Mouse (Mus musculus) limb, embryonic 10.5 days (tissue): ENCODE results near the gene Cercam. TPM values are rescaled to one million over a fixed set of nuclear protein-coding genes. Genes with fewer than 3 reads are reported as not detected.
"Not testable (repeated sequence)": the region's sequence is repeated elsewhere in the genome, so short reads cannot be mapped to it uniquely, and the experiment has no call there.

Experiments
- DNase-seq: peaks from one replicate; pipeline ENCODE4 v3.0.0-alpha.2; 2017; ENCODE audit warnings: low spot score
- H3K27ac ChIP-seq: fragments of 300-500 bp; sonication (generic); 2 replicates; pipeline ENCODE4 v1.5.1; 2016; ENCODE audit warnings: mild to moderate bottlenecking
- H3K27me3 ChIP-seq: fragments of 300-500 bp; sonication (generic); 2 replicates; pipeline ENCODE4 v1.6.1; 2016; ENCODE audit warnings: low read depth, mild to moderate bottlenecking; ENCODE audit not compliant: poor library complexity, severe bottlenecking
- H3K36me3 ChIP-seq: fragments of 300-500 bp; sonication (generic); 2 replicates; pipeline ENCODE4 v1.6.1; 2016; ENCODE audit warnings: mild to moderate bottlenecking, moderate library complexity
- H3K4me1 ChIP-seq: fragments of 300-500 bp; sonication (generic); 2 replicates; pipeline ENCODE4 v1.6.1; 2016
- H3K4me3 ChIP-seq: fragments of 300-500 bp; sonication (generic); 2 replicates; pipeline ENCODE4 v1.5.1; 2016; ENCODE audit warnings: mild to moderate bottlenecking, moderate library complexity
- H3K9me3 ChIP-seq: fragments of 300-500 bp; sonication (generic); replicated peaks from 2 replicates; pipeline ENCODE4 v1.6.1; 2016; ENCODE audit warnings: mild to moderate bottlenecking
- WGBS: fragments of 180-500 bp; shearing (Covaris S2); methylation state at CpG from one replicate; pipeline ENCODE4 v1.1.7; 2016; 5-methylcytosine and 5-hydroxymethylcytosine counted together
- polyA plus RNA-seq: library from polyadenylated mRNA; unstranded; fragments of >200 nt; fragmentation: Nextera tagmentation; extraction: Ambion mirVana; gene quantifications from 2 replicates; pipeline ENCODE4 v1.2.1, GENCODE M21; 2016

The Cercam gene
- polyA plus RNA-seq, 1 experiment from 2014 or later = 11.4 TPM

DNA sequence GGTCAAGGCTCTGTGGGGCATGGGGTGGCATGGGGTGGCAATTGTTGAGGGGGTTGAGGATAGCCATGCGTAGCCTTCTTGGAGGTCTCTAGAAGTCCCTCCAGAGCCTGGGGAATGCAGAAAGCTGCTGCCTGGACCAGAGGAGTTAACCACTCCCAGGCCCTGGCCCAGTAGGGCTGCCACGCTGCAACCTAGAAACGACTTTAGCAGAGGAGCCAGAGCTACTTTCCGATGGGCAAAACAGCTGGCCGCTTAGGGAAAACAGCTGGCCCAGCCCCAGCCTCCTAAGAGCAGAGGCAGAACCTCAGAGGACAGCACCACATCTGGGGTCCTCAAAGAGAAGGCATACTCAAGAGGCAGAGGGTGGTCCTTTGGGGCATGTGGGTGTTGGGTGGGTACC, 11.0 kb upstream of the Cercam start:
- Histone ChIP-seq H3K4me1 (peaks cover 9% of the 10 kb centered on the region), H3K9me3 (no peaks in the 10 kb centered on the region), H3K27me3 (peaks cover 34% of the 10 kb centered on the region), H3K27ac (no peak overlapping the region), H3K36me3 (no peaks in the 10 kb centered on the region), H3K4me3 (no peak overlapping the region)
- DNase-seq = no peak
- whole genome bisulfite sequencing = 74% methylated on average over 5 of the region's 5 CpGs

DNA sequence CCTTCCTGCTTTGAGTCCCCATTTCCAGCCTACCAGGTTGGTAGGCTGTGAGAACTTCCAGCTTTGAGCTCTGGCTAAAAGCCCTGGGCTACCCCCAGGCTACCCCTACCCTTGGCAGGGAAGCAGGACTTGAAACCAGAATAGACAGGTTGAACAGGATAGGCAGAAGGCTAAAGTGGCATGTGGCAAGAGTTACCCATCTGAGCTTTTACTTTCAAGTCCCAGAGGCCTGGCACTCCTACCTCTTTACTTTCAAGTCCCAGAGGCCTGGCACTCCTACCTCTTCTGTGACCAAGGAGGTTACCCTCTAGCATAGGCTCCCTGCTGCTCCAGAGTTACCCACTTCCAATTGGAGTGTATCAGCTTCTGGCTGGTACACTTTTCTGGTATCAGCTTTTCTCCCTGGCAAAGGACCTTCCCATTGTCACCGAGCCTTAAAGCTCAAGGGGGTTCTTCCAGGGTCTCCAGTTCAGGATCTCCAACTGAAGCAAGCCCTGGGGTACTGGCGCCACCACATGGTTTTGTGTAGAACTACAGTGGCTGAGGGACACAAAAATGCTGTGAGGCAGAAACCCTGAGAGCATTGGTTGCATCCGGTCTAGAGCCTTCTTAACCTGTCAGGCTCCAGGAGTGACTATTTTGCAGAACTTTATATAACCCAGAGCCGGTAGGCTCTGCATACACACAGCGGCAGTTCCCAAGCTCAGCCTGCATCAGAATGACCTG, 10.1 kb upstream of the Cercam start:
- no peaks in the 10 kb centered on the region for H3K36me3 ChIP-seq
- 13% methylated on average over 5 of the region's 5 CpGs for WGBS
- peaks cover 34% of the 10 kb centered on the region for H3K27me3 ChIP-seq
- no peak overlapping the region for H3K27ac ChIP-seq
- peak; percentile 62 for DNase-seq
- peaks cover 9% of the 10 kb centered on the region for H3K4me1 ChIP-seq
- no peak overlapping the region for H3K4me3 ChIP-seq
- H3K9me3 ChIP-seq = no peaks in the 10 kb centered on the region

DNA sequence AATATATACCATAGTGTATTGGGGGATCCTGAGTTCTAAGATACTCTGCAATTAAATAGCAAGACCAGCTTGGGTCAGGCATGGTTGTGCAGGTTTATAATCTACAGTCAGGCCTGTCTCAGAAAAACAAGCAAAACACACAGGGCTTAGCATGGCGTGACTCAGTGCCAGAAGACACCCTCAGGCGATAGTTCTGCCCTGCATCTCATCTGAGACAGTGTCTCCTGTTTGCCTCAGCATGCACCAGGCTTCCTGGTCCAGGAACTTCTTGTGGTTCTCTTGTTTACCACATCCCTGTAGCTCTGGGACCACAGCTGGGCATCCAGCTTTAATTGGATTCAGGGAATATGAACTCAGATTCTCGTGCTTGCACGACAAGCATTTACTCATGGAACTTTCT, 3.8 kb upstream of the Cercam start:
- Histone ChIP-seq H3K27me3 (peaks cover 11% of the 10 kb centered on the region), H3K27ac (no peak overlapping the region), H3K36me3 (no peaks in the 10 kb centered on the region), H3K9me3 (no peaks in the 10 kb centered on the region), H3K4me3 (no peak overlapping the region), H3K4me1 (peaks cover 14% of the 10 kb centered on the region)
- 80% methylated on average over 4 of the region's 4 CpGs for WGBS
- no peak for DNase-seq

DNA sequence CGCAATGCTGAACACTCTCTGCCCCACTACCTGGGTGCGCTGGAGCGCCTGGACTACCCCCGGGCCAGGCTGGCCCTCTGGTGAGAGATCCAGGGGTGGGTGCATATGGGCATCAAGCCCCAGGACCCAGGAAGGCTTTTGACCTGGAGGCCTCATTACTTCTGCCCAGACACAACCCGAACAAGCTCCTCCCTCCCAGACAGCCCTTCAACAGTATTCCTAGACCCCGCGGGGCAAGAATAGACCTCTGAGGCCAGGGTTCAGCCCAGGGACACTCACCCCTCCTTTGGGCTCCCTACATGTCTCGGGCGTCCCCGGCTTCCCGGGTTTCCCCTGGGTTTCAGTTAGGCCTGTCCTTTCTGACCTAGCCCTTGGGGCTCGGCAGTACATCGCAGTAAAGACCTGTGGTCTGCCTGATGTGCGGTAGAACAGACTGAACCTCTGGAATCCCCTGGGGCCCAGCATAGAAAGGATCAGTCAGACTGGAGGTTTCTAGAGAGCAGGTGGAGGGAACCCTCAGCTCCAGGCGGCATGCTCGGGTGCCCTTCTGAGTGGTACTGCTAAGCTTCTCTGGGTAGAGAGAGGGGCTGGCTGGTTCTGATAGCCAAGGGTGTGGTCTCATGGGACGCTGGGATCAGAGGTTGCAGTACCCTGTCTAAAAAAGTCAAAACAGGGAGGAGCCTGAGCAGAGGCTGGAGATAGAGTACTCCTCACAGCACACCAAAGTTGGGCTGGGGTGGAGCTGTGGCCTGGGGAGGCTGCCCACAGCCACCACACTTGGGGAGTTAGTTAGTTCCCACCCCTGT, 885 bp downstream of the Cercam start:
- Histone ChIP-seq H3K4me1 (peaks cover 22% of the 10 kb centered on the region), H3K9me3 (no peaks in the 10 kb centered on the region), H3K27ac (peak overlapping the region; percentile 83), H3K36me3 (no peaks in the 10 kb centered on the region), H3K27me3 (peaks cover 21% of the 10 kb centered on the region), H3K4me3 (peak overlapping the region; percentile 64)
- peak; percentile 59 for DNase-seq
- 2% methylated on average over 17 of the region's 17 CpGs for WGBS

DNA sequence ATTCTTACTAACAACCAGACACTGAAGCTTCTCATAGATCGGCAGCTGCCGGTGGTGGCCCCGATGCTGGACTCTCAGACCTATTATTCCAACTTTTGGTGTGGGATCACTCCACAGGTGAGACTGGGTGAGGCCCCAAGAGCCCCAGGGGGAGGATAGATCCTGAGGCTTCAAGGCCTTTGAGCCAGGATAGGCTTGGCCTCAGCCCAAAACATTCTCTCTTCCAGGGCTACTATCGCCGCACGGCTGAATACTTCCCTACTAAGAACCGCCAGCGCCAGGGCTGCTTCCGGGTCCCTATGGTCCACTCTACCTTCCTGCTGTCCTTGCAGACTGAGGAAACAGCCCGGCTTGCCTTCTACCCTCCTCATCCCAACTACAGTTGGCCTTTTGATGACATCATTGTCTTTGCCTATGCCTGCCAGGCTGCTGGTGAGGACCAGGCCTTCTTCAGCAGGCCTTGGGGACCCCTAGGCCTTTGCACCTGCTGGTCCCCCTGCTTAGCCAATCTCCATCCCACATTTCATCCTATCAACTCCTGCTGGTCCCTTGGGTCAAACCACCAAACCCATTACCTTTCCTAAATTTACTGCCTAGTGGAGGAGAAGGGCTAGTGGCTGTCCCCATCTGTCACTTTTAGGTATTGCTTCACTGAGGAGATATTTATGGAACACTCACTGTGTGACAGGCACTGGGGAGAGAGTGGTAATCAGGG, 3.8 kb downstream of the Cercam start:
- no peaks in the 10 kb centered on the region for H3K9me3 ChIP-seq
- DNase-seq = no peak
- H3K4me3 ChIP-seq = no peak overlapping the region
- H3K27ac ChIP-seq = no peak overlapping the region
- H3K36me3 ChIP-seq = no peaks in the 10 kb centered on the region; the same call in 1 of the 2 replicates
- peaks cover 18% of the 10 kb centered on the region for H3K27me3 ChIP-seq
- WGBS = 91% methylated on average over 10 of the region's 10 CpGs
- peaks cover 22% of the 10 kb centered on the region for H3K4me1 ChIP-seq

DNA sequence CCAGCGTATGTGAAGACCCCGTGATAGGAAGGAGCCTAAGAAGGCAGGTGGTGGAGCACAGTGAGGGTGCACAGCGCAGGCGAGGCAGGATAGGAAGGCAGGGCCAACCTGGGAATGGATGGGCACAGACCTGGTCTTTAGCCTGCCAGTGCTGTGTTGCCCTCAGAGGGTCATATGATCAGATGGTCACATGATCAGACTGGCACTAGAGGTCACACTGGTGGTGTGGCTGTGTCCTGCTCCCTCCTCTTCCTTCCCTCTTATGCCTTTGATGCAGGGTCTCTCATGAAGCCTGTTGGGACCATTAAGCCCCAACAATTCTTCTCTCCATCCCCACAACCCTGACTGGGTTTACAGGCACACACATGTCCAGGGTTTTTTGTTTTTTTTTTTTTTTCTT, 4.8 kb downstream of the Cercam start:
- 91% methylated on average over 4 of the region's 4 CpGs for WGBS
- peaks cover 18% of the 10 kb centered on the region for H3K27me3 ChIP-seq
- no peak for DNase-seq
- H3K4me1 ChIP-seq = peaks cover 21% of the 10 kb centered on the region
- H3K27ac ChIP-seq = no peak overlapping the region
- no peak overlapping the region for H3K4me3 ChIP-seq
- no peaks in the 10 kb centered on the region; the same call in 1 of the 2 replicates for H3K36me3 ChIP-seq
- no peaks in the 10 kb centered on the region for H3K9me3 ChIP-seq

DNA sequence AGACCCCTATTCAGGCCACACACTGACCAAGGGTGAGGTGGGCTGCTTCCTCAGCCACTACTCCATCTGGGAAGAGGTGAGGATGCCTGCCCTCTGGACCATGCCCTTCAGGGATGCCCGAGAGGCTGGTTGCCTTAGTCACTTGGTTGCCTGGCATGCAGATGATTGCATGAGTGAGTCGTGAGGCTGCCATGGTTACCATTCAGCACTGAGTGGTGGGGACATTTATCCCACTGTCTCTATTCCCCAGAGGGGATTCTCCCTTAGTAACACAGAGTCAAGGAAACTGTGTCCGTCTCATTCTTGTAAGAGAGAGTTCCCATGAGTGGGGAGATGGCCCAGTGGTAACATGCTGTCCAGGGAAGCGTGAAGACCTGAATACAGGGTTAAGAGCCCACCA, 9.1 kb downstream of the Cercam start:
- Histone ChIP-seq H3K9me3 (no peaks in the 10 kb centered on the region), H3K27me3 (no peaks in the 10 kb centered on the region), H3K36me3 (peaks cover 2% of the 10 kb centered on the region; the same call in 1 of the 2 replicates), H3K27ac (no peak overlapping the region), H3K4me1 (no peaks in the 10 kb centered on the region), H3K4me3 (no peak overlapping the region)
- 87% methylated on average over 4 of the region's 4 CpGs for WGBS
- no peak for DNase-seq

DNA sequence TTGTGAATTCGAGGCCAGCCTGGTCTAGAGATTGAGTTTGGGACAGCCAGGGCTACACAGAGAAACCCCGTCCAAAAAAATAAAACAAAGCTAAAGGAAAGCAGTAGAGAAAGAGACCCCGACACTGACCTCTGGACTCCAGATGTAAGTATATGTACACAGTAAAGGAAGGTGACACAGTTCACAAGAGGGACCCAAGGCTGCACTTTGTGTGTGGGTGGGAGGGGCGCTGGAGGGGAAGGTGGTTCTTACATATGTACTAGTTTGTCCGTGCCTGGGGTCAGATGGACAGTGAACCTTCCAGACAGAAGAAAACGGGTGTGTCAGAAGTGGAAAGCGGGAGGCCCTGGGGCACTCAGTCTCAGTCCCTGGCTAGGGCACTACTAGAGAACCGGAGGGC, 10.2 kb downstream of the Cercam start:
- Histone ChIP-seq H3K27ac (no peak overlapping the region), H3K36me3 (peaks cover 2% of the 10 kb centered on the region; the same call in 1 of the 2 replicates), H3K9me3 (no peaks in the 10 kb centered on the region), H3K27me3 (no peaks in the 10 kb centered on the region), H3K4me1 (no peaks in the 10 kb centered on the region), H3K4me3 (no peak overlapping the region)
- WGBS = 62% methylated on average over 8 of the region's 8 CpGs
- DNase-seq = no peak

DNA sequence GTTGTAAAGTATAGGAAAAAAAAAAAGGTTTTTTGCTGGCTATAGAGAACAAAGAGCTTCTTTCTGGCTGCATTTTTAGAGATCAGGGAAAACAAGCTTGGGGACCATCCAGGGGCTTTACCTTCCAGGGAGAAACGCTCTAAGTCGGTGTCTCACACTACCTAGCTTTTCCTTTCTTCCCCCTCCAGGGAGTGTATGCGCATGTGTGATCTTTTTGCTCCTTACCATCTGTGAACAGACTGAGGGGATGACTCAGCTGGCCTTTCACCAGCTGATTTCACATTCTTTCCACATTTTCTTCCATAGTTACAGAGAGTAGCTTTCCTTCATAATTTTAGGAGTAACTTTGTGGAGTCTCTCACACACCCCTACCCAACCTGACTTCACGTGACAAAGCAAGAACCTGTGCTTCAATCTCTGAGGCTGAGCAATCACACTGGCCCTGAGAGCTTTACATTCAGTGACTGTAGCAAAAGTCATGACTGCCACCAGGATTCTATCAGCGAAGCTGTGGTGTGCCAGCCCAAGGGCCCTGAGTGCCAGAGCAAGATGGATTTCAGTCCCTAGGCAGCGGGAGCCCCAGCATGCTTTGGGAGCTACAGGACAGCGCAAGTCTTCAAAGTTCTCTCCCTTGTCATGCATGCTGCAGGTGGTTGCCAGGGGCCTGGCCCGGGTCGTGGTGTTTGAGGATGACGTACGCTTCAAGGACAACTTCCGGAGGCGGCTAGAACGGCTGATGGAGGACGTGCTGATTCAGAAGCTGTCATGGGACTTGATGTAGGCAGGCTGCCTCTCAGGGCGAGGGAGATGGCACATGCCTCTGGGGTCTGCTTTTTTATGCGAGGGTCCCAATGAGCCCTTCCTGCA, 11.2 kb downstream of the Cercam start:
- Histone ChIP-seq H3K27ac (no peak overlapping the region), H3K9me3 (no peaks in the 10 kb centered on the region), H3K36me3 (peaks cover 2% of the 10 kb centered on the region; the same call in 1 of the 2 replicates), H3K4me3 (no peak overlapping the region), H3K4me1 (no peaks in the 10 kb centered on the region), H3K27me3 (no peaks in the 10 kb centered on the region)
- 69% methylated on average over 17 of the region's 17 CpGs for WGBS
- DNase-seq = no peak

DNA sequence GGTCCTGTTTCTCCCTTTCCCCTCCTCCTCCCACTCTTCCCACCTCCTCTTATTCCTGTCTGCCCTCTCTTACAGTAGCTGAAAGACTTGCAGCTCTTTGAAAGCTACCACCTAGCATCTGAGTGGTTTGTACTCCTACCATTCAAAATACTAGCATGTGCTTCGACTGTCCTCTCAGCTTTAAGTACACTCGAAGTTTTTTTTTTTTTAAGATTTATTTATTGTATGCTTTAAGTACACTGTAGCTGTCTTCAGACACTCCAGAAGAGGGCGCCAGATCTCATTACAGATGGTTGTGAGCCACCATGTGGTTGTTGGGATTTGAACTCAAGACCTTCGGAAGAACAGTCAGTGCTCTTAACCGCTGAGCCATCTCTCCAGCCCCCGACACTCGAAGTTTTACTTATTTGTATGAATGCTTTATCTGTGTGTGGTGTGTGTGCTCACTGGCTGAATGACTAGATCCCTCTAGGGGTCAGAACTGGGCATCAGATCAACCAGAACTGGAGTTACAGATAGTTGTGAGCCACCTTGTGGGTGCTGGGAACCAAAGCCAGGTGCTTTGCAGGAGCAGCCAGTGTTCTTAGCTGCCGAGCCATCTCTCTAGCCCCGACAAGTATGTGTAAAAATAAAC, 17.8 kb downstream of the Cercam start:
- H3K4me1 ChIP-seq = peaks cover 18% of the 10 kb centered on the region
- H3K27ac ChIP-seq, DNase-seq, H3K36me3 ChIP-seq, H3K27me3 ChIP-seq, H3K4me3 ChIP-seq, H3K9me3 ChIP-seq: not testable (repeated sequence)
- WGBS = 86% methylated on average over 9 of the region's 9 CpGs

DNA sequence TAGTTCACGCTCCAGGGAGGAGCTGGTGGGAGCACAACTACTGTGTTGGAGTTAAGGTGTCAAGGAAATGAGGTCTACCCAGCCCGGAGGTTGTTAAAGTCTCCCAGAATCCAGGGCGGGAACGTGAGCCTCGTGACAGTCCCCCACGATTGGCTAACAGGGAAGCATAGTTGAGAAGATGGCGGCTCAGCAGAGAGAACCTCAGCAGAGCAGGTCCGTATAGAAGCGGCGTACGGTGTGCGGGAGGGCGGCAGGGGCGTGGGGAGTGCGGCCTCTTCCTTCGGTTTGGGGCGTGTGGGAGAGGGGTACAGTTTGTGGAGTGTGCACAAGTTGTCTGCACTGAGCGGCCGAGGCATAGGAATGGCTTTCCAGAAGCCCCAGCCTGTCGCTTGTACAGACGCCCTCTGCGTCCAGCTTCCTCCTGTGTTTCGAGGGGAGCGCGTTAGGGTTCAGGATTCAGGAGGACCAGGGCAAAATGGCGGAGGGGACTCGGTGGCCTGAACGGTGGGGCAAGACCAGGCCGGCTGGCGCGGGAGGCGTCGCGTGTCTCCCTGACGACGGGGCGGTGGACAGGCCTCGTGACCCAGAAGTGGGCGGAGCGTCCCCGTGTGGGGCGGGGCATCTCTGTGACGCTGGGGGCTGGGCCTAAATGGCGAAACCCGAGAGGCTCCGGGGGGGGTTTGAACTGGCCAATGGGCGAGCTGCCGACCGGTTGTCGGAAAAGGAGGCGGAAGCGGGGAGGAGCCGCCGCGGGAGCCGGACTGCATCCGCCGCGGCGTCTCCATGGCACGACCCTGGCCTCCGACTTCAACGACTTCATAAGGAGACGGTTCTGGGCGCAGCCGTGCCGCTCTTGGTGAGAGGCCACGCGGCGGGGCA, 20.3 kb downstream of the Cercam start, which contains the start of gene Odf2:
Gene Odf2 (plus strand): TSS at position 156 of the 879 bp plus-strand sequence.
- H3K36me3 ChIP-seq = peaks cover 34% of the 10 kb centered on the region
- peak; percentile 100 for DNase-seq
- no peaks in the 10 kb centered on the region for H3K27me3 ChIP-seq
- peaks cover 18% of the 10 kb centered on the region for H3K4me1 ChIP-seq
- peak within 1 kb of the TSS; percentile 92 for H3K27ac ChIP-seq
- under 1% methylated on average over 69 of the region's 70 CpGs for whole genome bisulfite sequencing
- H3K9me3 ChIP-seq = no peaks in the 10 kb centered on the region
- H3K4me3 ChIP-seq = peak within 1 kb of the TSS; percentile 90
